Mouse (Mus musculus): ENCODE measurements at regions not wholly inside any gene's neighbourhood (a gene's known extent, or its start where the extent isn't known, plus 50 kb on each side); places are given as distances from the start of the nearest gene placed in this dataset.

DNA sequence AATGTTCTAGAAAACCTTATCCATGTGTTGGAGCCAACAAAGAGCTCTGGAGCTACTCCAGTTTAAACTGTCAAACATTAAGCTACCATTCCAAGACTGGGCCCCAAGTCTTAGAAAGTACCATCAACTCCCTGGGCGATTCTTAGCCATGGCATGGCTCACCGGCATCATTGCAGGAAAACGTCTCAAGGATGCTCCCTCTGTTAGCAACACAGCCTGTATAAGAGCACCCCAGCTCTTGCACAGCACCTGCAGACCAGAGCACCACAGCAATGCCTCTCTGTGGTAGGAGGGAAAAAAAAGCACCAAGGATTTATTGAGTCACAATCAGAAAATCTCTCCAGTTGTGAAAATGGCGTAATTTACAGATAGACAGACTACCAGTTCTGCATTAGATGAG is 221.2 kb downstream of the Fam43a start:
- Histone ChIP-seq H3K4me1 (ENCODE audit: control insufficient read depth, insufficient read depth, low read length) (peaks cover 18% of the 10 kb centered on the region), H3K27me3 (replicated peaks; ENCODE audit: control insufficient read depth, insufficient read depth, low read length) (no peaks in the 10 kb centered on the region), H3K36me3 (ENCODE audit: control insufficient read depth, insufficient read depth, low read length) (no peaks in the 10 kb centered on the region), H3K9ac (ENCODE audit: low read depth, low read length) (no peak overlapping the region), H3K4me3 (ENCODE audit: low read depth, low read length) (0 out of 2 replicates have a peak overlapping the region, but pooled peaks have one; percentile 18), H3K9me3 (ENCODE audit: control insufficient read depth, low read length) (no peaks in the 10 kb centered on the region), H3K27ac (replicated peaks; ENCODE audit: low read depth, low read length) (peak overlapping the region; percentile 74; the same call in 1 of the 2 replicates), H3K4me2 (ENCODE audit: low read depth, low read length) (peak overlapping the region; percentile 48)
- ATAC-seq (ENCODE audit: low read depth) (no peak), DNase-seq (ENCODE audit: low spot score) (no peak)
- 64% methylated on average over 4 of the region's 4 CpGs for WGBS

- Histone ChIP-seq H3K9ac (ENCODE audit: low read depth, low read length) (peak overlapping the region; percentile 35), H3K4me1 (ENCODE audit: control insufficient read depth, insufficient read depth, low read length) (peaks cover 18% of the 10 kb centered on the region), H3K9me3 (ENCODE audit: control insufficient read depth, low read length) (no peaks in the 10 kb centered on the region), H3K27ac (replicated peaks; ENCODE audit: low read depth, low read length) (peak overlapping the region; percentile 74), H3K4me3 (ENCODE audit: low read depth, low read length) (peak overlapping the region; percentile 18), H3K36me3 (ENCODE audit: control insufficient read depth, insufficient read depth, low read length) (no peaks in the 10 kb centered on the region), H3K4me2 (ENCODE audit: low read depth, low read length) (peak overlapping the region; percentile 48), H3K27me3 (replicated peaks; ENCODE audit: control insufficient read depth, insufficient read depth, low read length) (no peaks in the 10 kb centered on the region)
- peak; percentile 88 for DNase-seq (ENCODE audit: low spot score)
- peak; percentile 88 for ATAC-seq (ENCODE audit: low read depth)
- 3% methylated on average over 17 of the region's 17 CpGs for WGBS
These were observed 221.8 kb downstream of the Fam43a start for GRCm38 (mm10) chr16:30821191-30821910.

GRCm38 (mm10) chr16:30821911-30822578 is 222.5 kb downstream of the Fam43a start:
- 63% methylated on average over 13 of the region's 13 CpGs for WGBS
- no peak for DNase-seq (ENCODE audit: low spot score)
- H3K36me3 ChIP-seq (ENCODE audit: control insufficient read depth, insufficient read depth, low read length), result no peaks in the 10 kb centered on the region
- peaks cover 18% of the 10 kb centered on the region for H3K4me1 ChIP-seq (ENCODE audit: control insufficient read depth, insufficient read depth, low read length)
- H3K9me3 ChIP-seq (ENCODE audit: control insufficient read depth, low read length), result no peaks in the 10 kb centered on the region
- no peak overlapping the region for H3K4me3 ChIP-seq (ENCODE audit: low read depth, low read length)
- ATAC-seq (ENCODE audit: low read depth), result no peak
- peak overlapping the region; percentile 74 for H3K27ac ChIP-seq (replicated peaks; ENCODE audit: low read depth, low read length)
- 0 out of 2 replicates have a peak overlapping the region, but pooled peaks have one; percentile 35 for H3K9ac ChIP-seq (ENCODE audit: low read depth, low read length)
- H3K4me2 ChIP-seq (ENCODE audit: low read depth, low read length), result peak overlapping the region; percentile 48; the same call in 1 of the 2 replicates
- H3K27me3 ChIP-seq (replicated peaks; ENCODE audit: control insufficient read depth, insufficient read depth, low read length), result no peaks in the 10 kb centered on the region

- Histone ChIP-seq H3K9ac (ENCODE audit: low read depth, low read length) (no peak overlapping the region), H3K4me2 (ENCODE audit: low read depth, low read length) (no peak overlapping the region), H3K4me1 (ENCODE audit: control insufficient read depth, insufficient read depth, low read length) (peaks cover 10% of the 10 kb centered on the region), H3K27ac (replicated peaks; ENCODE audit: low read depth, low read length) (no peak overlapping the region), H3K36me3 (ENCODE audit: control insufficient read depth, insufficient read depth, low read length) (no peaks in the 10 kb centered on the region), H3K9me3 (ENCODE audit: control insufficient read depth, low read length) (no peaks in the 10 kb centered on the region), H3K4me3 (ENCODE audit: low read depth, low read length) (no peak overlapping the region), H3K27me3 (replicated peaks; ENCODE audit: control insufficient read depth, insufficient read depth, low read length) (no peaks in the 10 kb centered on the region)
- DNase-seq (ENCODE audit: low spot score), result peak; percentile 55
- whole genome bisulfite sequencing, result 44% methylated on average over 3 of the region's 3 CpGs
- ATAC-seq (ENCODE audit: low read depth), result no peak
These were observed 226.6 kb downstream of the Fam43a start for GRCm38 (mm10) chr16:30826128-30826527.

DNA sequence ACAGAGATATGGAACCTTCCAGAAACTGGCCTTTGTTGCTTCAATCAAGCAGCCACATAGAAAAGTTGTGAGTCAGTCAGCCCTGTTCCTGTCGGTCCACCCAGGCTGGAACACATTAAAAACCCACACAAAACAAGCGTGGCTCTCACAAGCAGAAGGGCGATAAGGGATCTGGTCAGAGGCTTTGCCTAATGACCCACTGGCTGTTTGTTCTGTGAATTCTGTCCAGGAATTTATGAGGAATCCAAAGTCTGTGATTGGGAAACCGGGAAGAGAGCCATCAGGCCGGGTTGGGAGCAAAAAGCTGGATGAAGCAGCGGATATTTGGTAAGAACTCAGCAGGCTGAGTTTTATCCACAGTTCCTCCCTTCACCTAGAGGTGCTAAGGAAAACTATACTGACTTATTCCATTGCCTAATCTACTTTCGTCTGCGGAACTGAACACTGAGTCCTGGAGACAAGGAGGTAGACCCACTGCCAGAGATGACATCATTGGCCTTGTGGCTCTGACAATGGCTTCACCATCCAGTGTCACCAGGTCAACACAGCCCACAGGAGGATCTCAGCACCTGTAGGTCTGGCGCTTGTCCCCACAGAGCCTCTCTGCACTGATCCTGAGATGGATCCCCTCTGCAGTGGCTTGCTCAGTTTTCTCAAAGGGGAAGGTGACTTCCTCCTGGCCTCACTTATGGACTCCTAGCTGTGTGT is 228.5 kb downstream of the Fam43a start:
- WGBS, result 71% methylated on average over 9 of the region's 9 CpGs
- peak; percentile 67 for DNase-seq (ENCODE audit: low spot score)
- no peak for ATAC-seq (ENCODE audit: low read depth)

GRCm38 (mm10) chr16:30834561-30834960 is 235.0 kb downstream of the Fam43a start:
- Histone ChIP-seq H3K9me3 (ENCODE audit: control insufficient read depth, low read length) (peaks cover under 1% of the 10 kb centered on the region), H3K27ac (replicated peaks; ENCODE audit: low read depth, low read length) (no peak overlapping the region), H3K4me1 (ENCODE audit: control insufficient read depth, insufficient read depth, low read length) (no peaks in the 10 kb centered on the region), H3K9ac (ENCODE audit: low read depth, low read length) (no peak overlapping the region), H3K4me2 (ENCODE audit: low read depth, low read length) (no peak overlapping the region), H3K36me3 (ENCODE audit: control insufficient read depth, insufficient read depth, low read length) (no peaks in the 10 kb centered on the region), H3K27me3 (replicated peaks; ENCODE audit: control insufficient read depth, insufficient read depth, low read length) (no peaks in the 10 kb centered on the region), H3K4me3 (ENCODE audit: low read depth, low read length) (no peak overlapping the region)
- 68% methylated on average over 3 of the region's 3 CpGs for WGBS
- DNase-seq (ENCODE audit: low spot score), result no peak
- no peak for ATAC-seq (ENCODE audit: low read depth)

More for the DNA sequence above, 228.5 kb downstream of the Fam43a start:
- Histone ChIP-seq H3K4me1 (ENCODE audit: control insufficient read depth, insufficient read depth, low read length) (no peaks in the 10 kb centered on the region; the same call in 1 of the 2 replicates), H3K27ac (replicated peaks; ENCODE audit: low read depth, low read length) (0 out of 2 replicates have a peak overlapping the region, but pooled peaks have one; percentile 53), H3K4me3 (ENCODE audit: low read depth, low read length) (no peak overlapping the region), H3K4me2 (ENCODE audit: low read depth, low read length) (no peak overlapping the region), H3K9me3 (ENCODE audit: control insufficient read depth, low read length) (no peaks in the 10 kb centered on the region), H3K9ac (ENCODE audit: low read depth, low read length) (no peak overlapping the region), H3K36me3 (ENCODE audit: control insufficient read depth, insufficient read depth, low read length) (no peaks in the 10 kb centered on the region), H3K27me3 (replicated peaks; ENCODE audit: control insufficient read depth, insufficient read depth, low read length) (no peaks in the 10 kb centered on the region)

GRCm38 (mm10) chr16:30835678-30836077 is 236.2 kb downstream of the Fam43a start:
- H3K36me3 ChIP-seq (ENCODE audit: control insufficient read depth, insufficient read depth, low read length), result no peaks in the 10 kb centered on the region
- H3K4me1 ChIP-seq (ENCODE audit: control insufficient read depth, insufficient read depth, low read length), result no peaks in the 10 kb centered on the region
- DNase-seq (ENCODE audit: low spot score), result no peak
- WGBS, result 73% methylated on average over 2 of the region's 2 CpGs
- H3K9ac ChIP-seq (ENCODE audit: low read depth, low read length), result no peak overlapping the region
- no peak for ATAC-seq (ENCODE audit: low read depth)
- H3K9me3 ChIP-seq (ENCODE audit: control insufficient read depth, low read length), result peaks cover 12% of the 10 kb centered on the region
- no peaks in the 10 kb centered on the region for H3K27me3 ChIP-seq (replicated peaks; ENCODE audit: control insufficient read depth, insufficient read depth, low read length)
- H3K4me2 ChIP-seq (ENCODE audit: low read depth, low read length), result no peak overlapping the region
- no peak overlapping the region for H3K4me3 ChIP-seq (ENCODE audit: low read depth, low read length)
- H3K27ac ChIP-seq (replicated peaks; ENCODE audit: low read depth, low read length), result no peak overlapping the region

DNA sequence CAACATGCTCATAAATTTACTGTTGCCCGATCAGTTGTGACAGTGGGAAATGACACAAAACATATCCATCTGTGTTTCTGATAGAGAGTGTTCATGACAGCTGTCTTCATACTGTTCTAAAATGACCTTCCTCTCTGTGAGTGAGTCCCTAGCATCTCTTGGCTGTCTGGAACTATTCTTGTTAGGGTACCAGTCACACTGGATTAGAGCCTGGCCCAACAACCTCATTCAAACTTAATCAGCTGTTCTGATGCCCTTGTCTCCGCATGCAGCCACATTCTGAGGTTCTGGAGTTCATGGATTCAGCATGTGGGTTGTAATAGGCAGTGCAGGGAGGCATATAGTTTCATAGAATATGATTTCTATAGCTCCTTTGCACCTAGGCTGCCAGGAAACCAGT is 238.4 kb downstream of the Xxylt1 start:
- H3K4me2 ChIP-seq (ENCODE audit: low read depth, low read length), result no peak overlapping the region
- H3K4me3 ChIP-seq (ENCODE audit: low read depth, low read length), result no peak overlapping the region
- no peaks in the 10 kb centered on the region for H3K36me3 ChIP-seq (ENCODE audit: control insufficient read depth, insufficient read depth, low read length)
- H3K9ac ChIP-seq (ENCODE audit: low read depth, low read length), result no peak overlapping the region
- peaks cover 13% of the 10 kb centered on the region for H3K9me3 ChIP-seq (ENCODE audit: control insufficient read depth, low read length)
- WGBS, result 82% methylated on average over 2 of the region's 2 CpGs
- H3K4me1 ChIP-seq (ENCODE audit: control insufficient read depth, insufficient read depth, low read length), result no peaks in the 10 kb centered on the region
- ATAC-seq (ENCODE audit: low read depth), result no peak
- peak; percentile 13 for DNase-seq (ENCODE audit: low spot score)
- H3K27ac ChIP-seq (replicated peaks; ENCODE audit: low read depth, low read length), result no peak overlapping the region
- H3K27me3 ChIP-seq (replicated peaks; ENCODE audit: control insufficient read depth, insufficient read depth, low read length), result no peaks in the 10 kb centered on the region
